Comparison of ENCODE assay signal across 30 mouse cellular contexts in the genomic region with DNA sequence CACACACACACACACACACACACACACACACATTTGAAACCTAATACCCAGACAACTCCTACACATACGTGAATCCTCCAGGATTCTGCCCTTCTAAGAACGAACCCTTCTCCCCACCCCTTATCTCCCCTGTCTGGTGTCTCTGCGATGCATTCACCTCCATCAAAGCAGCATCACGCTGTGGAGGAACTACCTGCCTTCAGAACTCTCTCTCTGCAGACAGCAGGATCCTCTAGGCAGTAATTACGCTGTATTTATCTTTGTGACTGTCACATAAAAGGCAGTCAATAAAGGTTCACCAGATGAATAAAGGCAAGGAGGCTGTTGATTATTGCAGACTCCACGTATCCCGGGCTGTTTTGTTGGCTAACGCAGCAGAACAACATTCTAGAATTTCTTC.
A peak's percentile ranks its signal among the peaks of the same experiment; 100 is the strongest.
DNase-seq lines count a peak whose midpoint lies in the region; ATAC-seq and TF ChIP-seq lines count a peak whose summit lies in the region.
"Had no signal": no experiment of that assay in that cellular context is flagged by ENCODE, and none has a peak within 500 bp of the region (broad histone marks: within the 10 kb centered on the region; RNA-seq: fewer than 3 reads in every experiment).

No protein-coding gene starts in this region.

- peak; percentile 38; the same call in 1 of the 2 replicates for ATAC-seq in forebrain, embryonic 15.5 days (replicated peaks)
- ATAC-seq in kidney, postnatal 0 days (replicated peaks; ENCODE audit: low FRiP score, low read depth), result no peak
- peak; percentile 67 for ATAC-seq in neural tube, embryonic 13.5 days (ENCODE audit: low read depth)
- ATAC-seq: inflammation-experienced regulatory T-cells, adult 6 months; Patski had no signal

- TF ChIP-seq POLR2A in kidney, adult 2 months (IDR thresholded peaks at IDR 0.05; ENCODE audit: low read depth, low read length), result no peak

- no peak overlapping the region for H3K27ac ChIP-seq in forebrain, embryonic 15.5 days (replicated peaks)
- H3K27ac ChIP-seq in forebrain, embryonic 10.5 days, result no peak overlapping the region
- H3K27ac ChIP-seq in kidney, postnatal 0 days, result no peak overlapping the region
- H3K27ac ChIP-seq in kidney, adult 2 months (ENCODE audit: insufficient read depth, low read depth, low read length), result no peak overlapping the region
- H3K27ac ChIP-seq in neural tube, embryonic 13.5 days (replicated peaks), result peak overlapping the region; percentile 55; the same call in 1 of the 2 replicates
- H3K27ac ChIP-seq: embryonic facial prominence, embryonic 12.5 days; hindbrain, embryonic 14.5 days; limb, embryonic 12.5 days; liver, embryonic 15.5 days; neural tube, embryonic 12.5 days; stomach, postnatal 0 days had no signal

- 0 out of 2 replicates have a peak, but pooled peaks cover 4% of the 10 kb centered on the region for H3K9me3 ChIP-seq in forebrain, embryonic 15.5 days
- H3K9me3 ChIP-seq in forebrain, embryonic 10.5 days, result no peaks in the 10 kb centered on the region; the same call in 1 of the 2 replicates
- H3K9me3 ChIP-seq in kidney, postnatal 0 days (replicated peaks; ENCODE audit: low read length), result no peaks in the 10 kb centered on the region
- peaks cover 5% of the 10 kb centered on the region; the same call in 1 of the 2 replicates for H3K9me3 ChIP-seq in neural tube, embryonic 13.5 days
- H3K9me3 ChIP-seq: embryonic facial prominence, embryonic 12.5 days; limb, embryonic 12.5 days; liver, embryonic 15.5 days; neural tube, embryonic 12.5 days had no signal

- WGBS in forebrain, embryonic 15.5 days, result 29% methylated on average over 8 of the region's 8 CpGs
- 61% methylated on average over 8 of the region's 8 CpGs for WGBS in forebrain, embryonic 10.5 days
- WGBS in kidney, postnatal 0 days, result 16% methylated on average over 8 of the region's 8 CpGs
- 21% methylated on average over 8 of the region's 8 CpGs for WGBS in kidney, adult 2 months
- WGBS in neural tube, embryonic 13.5 days, result 13% methylated on average over 8 of the region's 8 CpGs

- peaks cover 9% of the 10 kb centered on the region; the same call in 1 of the 2 replicates for H3K4me1 ChIP-seq in forebrain, embryonic 15.5 days
- H3K4me1 ChIP-seq in forebrain, embryonic 10.5 days, result peaks cover 6% of the 10 kb centered on the region; the same call in 1 of the 2 replicates
- no peaks in the 10 kb centered on the region for H3K4me1 ChIP-seq in kidney, postnatal 0 days (replicated peaks; ENCODE audit: insufficient read depth, low read length)
- H3K4me1 ChIP-seq in kidney, adult 2 months (ENCODE audit: control insufficient read depth, insufficient read depth, low read length), result no peaks in the 10 kb centered on the region
- H3K4me1 ChIP-seq in neural tube, embryonic 13.5 days (replicated peaks), result peaks cover 32% of the 10 kb centered on the region
- H3K4me1 ChIP-seq: embryonic facial prominence, embryonic 12.5 days; limb, embryonic 12.5 days; liver, embryonic 15.5 days had no signal

- H3K9ac ChIP-seq in forebrain, embryonic 15.5 days (replicated peaks), result no peak overlapping the region
- H3K9ac ChIP-seq in kidney, postnatal 0 days (ENCODE audit: low read depth, low read length), result no peak overlapping the region
- H3K9ac ChIP-seq in neural tube, embryonic 13.5 days, result no peak overlapping the region
- H3K9ac ChIP-seq: embryonic facial prominence, embryonic 12.5 days; hindbrain, embryonic 14.5 days; limb, embryonic 12.5 days; liver, embryonic 15.5 days; lung, embryonic 14.5 days; neural tube, embryonic 12.5 days had no signal

- no peaks in the 10 kb centered on the region for H3K36me3 ChIP-seq in forebrain, embryonic 15.5 days
- H3K36me3 ChIP-seq in forebrain, embryonic 10.5 days (replicated peaks), result no peaks in the 10 kb centered on the region
- no peaks in the 10 kb centered on the region for H3K36me3 ChIP-seq in kidney, postnatal 0 days (ENCODE audit: insufficient read depth, low read length)
- H3K36me3 ChIP-seq in kidney, adult 2 months (ENCODE audit: control insufficient read depth, insufficient read depth, low read length), result no peaks in the 10 kb centered on the region
- H3K36me3 ChIP-seq in neural tube, embryonic 13.5 days, result no peaks in the 10 kb centered on the region
- H3K36me3 ChIP-seq: embryonic facial prominence, embryonic 12.5 days; limb, embryonic 12.5 days; liver, embryonic 15.5 days; neural tube, embryonic 12.5 days had no signal

- H3K4me3 ChIP-seq in forebrain, embryonic 15.5 days, result no peak overlapping the region
- H3K4me3 ChIP-seq in forebrain, embryonic 10.5 days, result no peak overlapping the region
- no peak overlapping the region for H3K4me3 ChIP-seq in kidney, postnatal 0 days (replicated peaks; ENCODE audit: low read depth, low read length)
- H3K4me3 ChIP-seq in kidney, adult 2 months (ENCODE audit: insufficient read depth, low read depth, low read length), result no peak overlapping the region
- no peak overlapping the region for H3K4me3 ChIP-seq in neural tube, embryonic 13.5 days
- H3K4me3 ChIP-seq: embryonic facial prominence, embryonic 12.5 days; limb, embryonic 12.5 days; liver, embryonic 15.5 days; neural tube, embryonic 12.5 days had no signal

- H3K27me3 ChIP-seq in forebrain, embryonic 15.5 days, result no peaks in the 10 kb centered on the region
- no peaks in the 10 kb centered on the region for H3K27me3 ChIP-seq in forebrain, embryonic 10.5 days (ENCODE audit: poor library complexity, severe bottlenecking)
- H3K27me3 ChIP-seq in kidney, postnatal 0 days (ENCODE audit: insufficient read depth, low read length), result no peaks in the 10 kb centered on the region
- no peaks in the 10 kb centered on the region; the same call in 1 of the 2 replicates for H3K27me3 ChIP-seq in kidney, adult 2 months (replicated peaks; ENCODE audit: control insufficient read depth, insufficient read depth, low read length)
- no peaks in the 10 kb centered on the region for H3K27me3 ChIP-seq in neural tube, embryonic 13.5 days
- H3K27me3 ChIP-seq: embryonic facial prominence, embryonic 12.5 days; liver, embryonic 15.5 days; neural tube, embryonic 12.5 days; Patski had no signal

- H3K4me2 ChIP-seq in forebrain, embryonic 15.5 days (replicated peaks), result no peak overlapping the region
- H3K4me2 ChIP-seq in kidney, postnatal 0 days (ENCODE audit: low read length), result no peak overlapping the region
- H3K4me2 ChIP-seq in neural tube, embryonic 13.5 days, result peak overlapping the region; percentile 18; the same call in 1 of the 2 replicates
- H3K4me2 ChIP-seq: embryonic facial prominence, embryonic 12.5 days; hindbrain, embryonic 14.5 days; limb, embryonic 12.5 days; liver, embryonic 15.5 days; lung, embryonic 14.5 days; neural tube, embryonic 12.5 days had no signal

- no peak for TF ChIP-seq CTCF in kidney, postnatal 0 days (IDR thresholded peaks at IDR 0.05; ENCODE audit: low read depth)
- TF ChIP-seq CTCF in kidney, adult 2 months (conservative IDR thresholded peaks at IDR 0.05; ENCODE audit: insufficient read depth, insufficient read length, low read depth, low read length), result no peak

- no peak for DNase-seq in forebrain, embryonic 10.5 days (ENCODE audit: extremely low spot score, low spot score)
- peak; percentile 44 for DNase-seq in kidney, postnatal 0 days (ENCODE audit: low spot score)
- DNase-seq in kidney, adult 2 months, result no peak
- no peak for DNase-seq in neural tube, embryonic 10.5 days (ENCODE audit: extremely low spot score, low spot score)
- DNase-seq in layer of hippocampus, adult 9-10 months (ENCODE audit: low spot score), result no peak
- DNase-seq in gastrocnemius, postnatal 4 days (ENCODE audit: low spot score in 2 of 2), result no peak
- DNase-seq: adrenal gland, postnatal 10 days; cerebellum, adult 11 months; cerebellum, adult 9-10 months; embryo, embryonic 11 days; heart, postnatal 14 days; kidney, adult 18-20 months; kidney, postnatal 10 days; layer of hippocampus, adult 9-11 months; lung, embryonic 14.5 days; lung, postnatal 14 days; retina, postnatal 1 day; right cerebral cortex, postnatal 4 days; thymus, adult 18-20 months; thymus, postnatal 25 days had no signal
